Mouse (Mus musculus) ES-E14 (cell line): Measurements from ENCODE around the gene Nxpe4.
A peak's percentile ranks its signal among the peaks of the same experiment; 100 is the strongest.

Experiments used
- CHD2 ChIP-seq: IDR thresholded peaks from 2 replicates; pipeline ENCODE4 v1.6.1; 2014; ENCODE audit warnings: mild to moderate bottlenecking, low read depth, low read length, inconsistent platforms
- HCFC1 ChIP-seq: IDR thresholded peaks from 2 replicates; pipeline ENCODE4 v1.6.1; 2012; ENCODE audit warnings: low read length, inconsistent platforms, borderline replicate concordance; ENCODE audit not compliant: insufficient read depth
- MAFK ChIP-seq: IDR thresholded peaks from 2 replicates; pipeline ENCODE4 v1.6.1; 2014; ENCODE audit warnings: mild to moderate bottlenecking, low read depth, low read length, inconsistent platforms; ENCODE audit not compliant: insufficient read depth
- ZC3H11A ChIP-seq: IDR thresholded peaks from 2 replicates; pipeline ENCODE4 v1.6.1; 2012; ENCODE audit warnings: low read depth, mild to moderate bottlenecking, inconsistent platforms, low read length, borderline replicate concordance
- ZNF384 ChIP-seq: IDR thresholded peaks from 2 replicates; pipeline ENCODE4 v1.6.1; 2012; ENCODE audit warnings: low read depth, low read length, inconsistent platforms

DNA sequence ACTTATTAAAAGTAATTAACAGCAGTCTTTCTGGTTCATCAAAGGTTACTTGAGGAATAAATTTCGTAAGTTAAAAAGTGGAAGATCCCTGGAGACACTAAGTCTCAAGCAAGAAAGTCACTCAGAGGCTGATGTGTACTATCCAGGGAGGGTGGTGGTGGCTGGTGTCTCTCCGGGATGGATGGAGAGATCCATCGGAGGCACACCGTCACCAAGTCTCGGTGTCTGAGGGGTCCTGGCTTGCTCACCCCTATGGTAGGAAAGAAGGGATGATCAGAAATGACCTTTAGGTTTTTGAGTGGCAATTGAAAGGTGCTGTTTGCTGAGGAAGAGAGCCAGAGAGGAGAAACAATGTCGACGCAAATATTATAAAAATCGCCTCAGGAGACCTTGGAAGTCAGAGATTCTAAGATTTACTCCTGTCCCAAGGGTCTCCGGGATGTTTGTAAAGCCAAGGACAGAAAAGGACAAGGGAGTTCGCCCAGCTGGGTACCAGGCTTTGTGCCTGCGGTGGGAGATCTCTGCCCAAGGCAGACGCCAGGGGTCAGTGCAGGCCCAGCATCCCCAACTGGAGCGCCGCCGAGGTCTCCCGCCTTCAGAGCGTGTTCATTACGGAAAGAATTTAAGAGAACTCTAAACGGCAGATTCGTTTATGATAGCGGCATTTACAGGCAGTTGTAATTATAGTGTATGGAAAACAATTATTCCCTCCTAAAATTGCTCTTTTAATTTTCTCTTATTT is 104.6 kb downstream of the Nxpe4 start:
- no peak for TF ChIP-seq MAFK
- TF ChIP-seq HCFC1: no peak
- TF ChIP-seq ZNF384: no peak
- TF ChIP-seq CHD2: no peak
- peak; percentile 92 for TF ChIP-seq ZC3H11A
